Mouse (Mus musculus) layer of hippocampus, adult 11-12 months (tissue): ENCODE results near the gene Minos1.

Experiments
- DNase-seq: peaks from one replicate; pipeline ENCODE4 v3.0.0; 2022; ENCODE audit warnings: low spot score

Gene Minos1

DNA sequence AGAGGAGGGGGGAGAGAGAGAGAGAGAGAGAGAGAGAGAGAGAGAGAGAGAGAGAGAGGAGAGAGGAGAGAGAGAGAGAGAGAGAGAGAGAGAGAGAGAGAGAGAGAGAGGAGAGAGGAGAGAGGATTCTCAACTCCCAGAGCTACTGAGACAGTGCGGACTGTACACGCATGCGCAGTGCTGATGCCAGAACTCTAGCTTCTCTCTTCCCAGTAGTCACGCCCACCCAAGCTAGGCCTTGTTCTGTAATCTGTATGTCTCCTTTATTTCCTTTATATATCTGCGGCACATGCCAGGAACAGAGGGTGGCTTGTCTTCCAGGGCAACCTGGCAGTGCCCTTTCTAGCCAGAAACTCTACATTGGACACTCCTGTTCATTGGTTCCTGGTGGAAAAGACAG is 66.1 kb downstream of the Minos1 start:
- no peak for DNase-seq

DNA sequence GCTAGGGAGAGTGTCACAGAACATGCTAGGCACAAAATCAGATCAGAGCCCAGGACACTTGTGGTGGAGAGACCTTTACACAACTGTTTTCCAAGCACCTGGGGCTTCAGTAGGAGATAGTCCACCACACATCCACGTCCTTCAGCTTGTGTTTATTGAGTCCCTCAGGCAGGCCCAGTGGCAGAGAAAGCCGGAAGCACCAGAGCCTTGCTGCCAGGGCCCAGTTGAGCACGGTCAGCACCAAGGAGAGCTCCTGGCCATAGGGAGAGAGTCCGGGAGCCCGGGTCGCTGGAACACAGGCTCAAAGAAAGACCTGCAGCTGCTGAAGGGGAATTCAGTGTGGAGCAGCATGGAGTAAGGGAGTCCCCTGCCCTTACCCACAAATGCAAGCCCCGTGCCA is 71.3 kb downstream of the Minos1 start:
- no peak for DNase-seq

DNA sequence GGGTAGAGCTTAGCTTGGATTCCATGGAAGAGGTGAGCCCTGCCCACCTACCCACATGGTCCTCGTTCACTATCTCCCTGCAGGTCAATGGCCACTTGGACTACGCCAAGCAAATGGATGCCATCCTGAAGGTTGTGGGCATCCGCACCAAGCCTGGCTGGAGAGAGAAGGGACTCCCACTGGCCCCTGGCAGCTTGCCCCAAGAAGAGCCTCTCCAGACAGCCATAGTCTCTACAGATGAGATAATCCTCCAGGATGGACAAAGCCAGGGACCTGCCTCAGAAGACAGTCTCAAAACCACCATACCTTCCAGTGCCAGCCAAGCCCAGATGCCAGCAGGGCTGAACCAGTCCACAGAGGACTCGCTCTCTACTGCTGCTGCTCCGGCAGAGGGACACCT is 72.9 kb downstream of the Minos1 start:
- no peak for DNase-seq

DNA sequence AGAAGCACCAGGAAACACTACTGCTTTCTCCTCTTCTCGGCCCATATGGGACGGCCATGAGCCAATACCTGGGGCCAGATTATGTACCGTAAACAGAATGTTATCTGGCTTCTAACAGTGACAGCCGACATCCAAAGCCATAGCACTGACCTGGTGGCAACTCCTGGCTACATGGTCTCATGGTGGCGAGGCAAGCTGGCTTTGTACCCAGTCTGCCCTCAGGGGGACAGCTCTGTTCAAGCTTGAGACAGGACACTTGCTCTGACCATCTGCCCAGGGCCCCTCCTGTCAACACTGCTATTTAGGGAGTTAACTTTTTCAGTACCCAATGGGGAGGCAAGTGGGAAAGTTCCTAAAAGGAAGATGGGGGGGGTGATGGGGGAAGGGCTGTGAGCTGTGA is 73.6 kb downstream of the Minos1 start:
- DNase-seq = no peak

DNA sequence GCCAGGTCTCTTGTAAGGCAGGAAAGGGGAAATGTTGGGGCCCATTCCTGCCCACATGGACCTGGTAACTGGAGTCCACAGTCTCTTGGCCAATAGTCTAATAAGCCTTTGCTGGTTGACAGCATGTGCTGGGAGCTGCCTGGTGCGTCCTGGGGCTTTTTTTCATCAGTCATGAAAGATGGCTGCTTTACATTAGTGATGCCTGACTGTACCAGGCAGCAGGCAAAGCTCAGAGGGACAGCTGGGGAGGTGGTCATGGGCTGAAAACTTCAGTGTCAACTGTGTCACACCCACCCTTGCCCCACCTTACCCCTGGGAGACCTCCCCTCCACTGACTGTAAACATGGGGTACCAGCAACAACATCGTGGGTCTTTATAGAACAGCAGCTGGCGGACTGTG is 75.2 kb downstream of the Minos1 start:
- DNase-seq = no peak

DNA sequence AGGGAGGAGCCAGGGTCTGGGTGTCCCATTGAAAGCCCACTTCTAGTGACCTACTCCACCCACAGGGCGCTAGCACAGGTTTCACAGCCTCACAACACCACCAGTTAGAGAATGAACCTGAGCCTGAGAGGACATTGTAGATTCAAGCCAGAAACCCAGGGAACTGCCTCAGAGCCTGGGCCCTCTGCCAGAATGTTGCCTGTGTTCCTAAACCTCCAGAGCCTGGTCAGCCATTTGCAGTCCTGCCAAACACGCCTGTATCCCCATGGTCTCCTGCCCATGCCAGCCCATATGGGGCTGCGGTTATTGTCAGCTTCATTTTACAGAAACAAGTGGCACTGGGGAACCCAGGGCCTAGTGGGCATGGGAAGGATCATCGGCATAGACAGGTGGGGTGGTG is 75.6 kb downstream of the Minos1 start:
- DNase-seq = no peak

DNA sequence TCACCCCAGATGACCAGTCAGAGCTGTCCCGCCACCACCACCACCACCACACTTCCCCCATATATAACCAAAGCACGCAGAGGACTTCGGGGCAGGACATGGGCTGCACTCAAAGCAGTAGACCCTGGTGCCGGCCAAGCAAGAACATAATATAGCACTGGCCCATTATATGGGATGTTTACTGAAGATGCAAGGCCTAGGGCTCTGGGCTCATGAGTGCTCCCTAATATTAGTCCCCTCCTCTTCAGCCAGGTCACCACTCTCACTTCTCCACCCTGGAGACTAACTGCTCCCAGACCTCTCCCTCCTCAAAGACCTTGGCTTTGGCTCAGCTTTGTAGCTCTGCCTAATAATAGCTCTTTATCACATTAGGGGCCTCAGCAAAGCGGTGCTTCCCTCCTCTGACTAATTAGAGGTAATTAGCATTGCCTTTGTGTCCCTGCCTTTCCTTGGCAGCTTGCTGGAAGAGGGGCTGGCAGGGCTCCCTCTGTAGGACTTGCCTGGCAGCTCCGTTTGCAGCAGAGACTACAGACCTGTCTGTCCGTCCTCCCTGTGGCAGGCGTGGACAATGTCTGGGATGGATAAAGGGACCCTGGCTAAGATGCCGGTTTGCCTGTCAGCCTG is 76.5 kb downstream of the Minos1 start:
- DNase-seq = peak; percentile 66

DNA sequence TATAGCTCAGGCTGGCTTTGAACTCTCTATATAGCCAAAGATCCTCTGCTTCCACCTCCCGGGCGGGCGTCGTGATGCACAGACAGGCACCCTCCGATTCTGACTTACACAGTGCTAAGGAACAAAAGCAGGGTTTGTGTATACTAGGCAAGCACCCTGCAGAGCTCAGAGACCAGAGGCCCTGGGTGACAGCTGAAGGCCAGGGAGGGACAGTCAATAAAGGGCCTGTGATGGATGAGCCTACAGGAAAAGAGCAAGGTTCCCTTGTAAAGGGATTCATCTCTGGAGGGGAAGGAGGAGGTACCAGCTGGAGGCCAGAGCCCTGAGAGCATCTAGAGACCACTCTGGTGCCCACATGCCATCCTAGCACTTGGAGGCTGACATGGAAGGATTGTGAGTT is 77.5 kb downstream of the Minos1 start:
- no peak for DNase-seq

DNA sequence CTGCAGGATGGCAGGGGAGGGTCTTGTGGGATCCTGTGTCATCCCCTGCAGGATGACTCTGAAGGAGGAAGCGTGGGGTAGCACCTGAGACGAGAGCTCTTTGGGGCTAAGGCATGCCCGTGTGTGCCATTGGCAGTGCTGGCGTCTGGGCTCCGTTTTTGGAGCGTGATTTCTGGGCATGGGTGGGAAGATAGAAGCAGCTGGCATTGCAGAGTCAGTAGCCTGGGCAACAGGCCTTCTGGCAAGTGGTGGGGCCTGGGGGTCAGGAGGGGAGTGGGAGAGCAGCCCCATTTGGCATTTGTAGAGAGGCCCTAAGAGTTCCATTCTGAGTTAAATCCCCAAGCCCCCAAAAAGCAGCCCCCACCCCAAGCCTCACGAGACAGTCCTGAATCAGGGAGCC is 78.1 kb downstream of the Minos1 start:
- DNase-seq = no peak
